Mouse (Mus musculus) stomach, embryonic 14.5 days (tissue): ENCODE data around the gene Dennd2c. TPM values are rescaled to one million over a fixed set of nuclear protein-coding genes. Genes with fewer than 3 reads are reported as not detected.
"Not testable (repeated sequence)": the region's sequence is repeated elsewhere in the genome, so short reads cannot be mapped to it uniquely, and the experiment has no call there.

ENCODE experiments used
- ATAC-seq: fragments of 200-750 bp; cut with Nextera tagmentation; 2 replicates; pipeline ENCODE4 v1.8.0; 2017; ENCODE audit warnings: low read depth, moderate TSS enrichment; ENCODE audit not compliant: insufficient number of reproducible peaks, insufficient read depth, low FRiP score
- H3K27ac ChIP-seq: fragments of 300-500 bp; sonication (generic); 2 replicates; pipeline ENCODE4 v1.5.1; 2014; ENCODE audit warnings: mild to moderate bottlenecking, low read length, moderate library complexity, mixed read lengths
- H3K27me3 ChIP-seq: fragments of 300-500 bp; sonication (generic); 2 replicates; pipeline ENCODE4 v1.6.1; 2014; ENCODE audit warnings: low read length, control low read depth, mixed read lengths; ENCODE audit not compliant: control insufficient read depth, insufficient read depth
- H3K36me3 ChIP-seq: fragments of 300-500 bp; sonication (generic); 2 replicates; pipeline ENCODE4 v1.6.1; 2014; ENCODE audit warnings: mild to moderate bottlenecking, control low read depth, low read length, moderate library complexity, mixed read lengths; ENCODE audit not compliant: control insufficient read depth, insufficient read depth
- H3K4me1 ChIP-seq: fragments of 300-500 bp; sonication (generic); 2 replicates; pipeline ENCODE4 v1.6.1; 2014; ENCODE audit warnings: low read length, control low read depth, mixed read lengths; ENCODE audit not compliant: control insufficient read depth, insufficient read depth
- H3K4me2 ChIP-seq: fragments of 300-500 bp; sonication (generic); replicated peaks from 2 replicates; pipeline ENCODE4 v1.6.1; 2014; ENCODE audit warnings: low read depth, low read length, control low read depth
- H3K4me3 ChIP-seq: fragments of 300-500 bp; sonication (generic); 2 replicates; pipeline ENCODE4 v1.5.1; 2014; ENCODE audit warnings: low read depth, low read length, control low read depth
- H3K9ac ChIP-seq: fragments of 300-500 bp; sonication (generic); replicated peaks from 2 replicates; pipeline ENCODE4 v1.6.1; 2014; ENCODE audit warnings: low read depth, mild to moderate bottlenecking, control low read depth, low read length, moderate library complexity, mixed read lengths
- H3K9me3 ChIP-seq: fragments of 300-500 bp; sonication (generic); 2 replicates; pipeline ENCODE4 v1.6.1; 2016; ENCODE audit warnings: low read depth, low read length, control low read depth; ENCODE audit not compliant: control insufficient read depth
- WGBS: fragments of 180-500 bp; shearing (Covaris S2); extraction: QIAGEN DNeasy Blood & Tissue Kit; methylation state at CpG from one replicate; pipeline ENCODE4 v1.1.7; 2014; 5-methylcytosine and 5-hydroxymethylcytosine counted together
- polyA plus RNA-seq: library from polyadenylated mRNA; unstranded; fragments of >200 nt; fragmentation: Nextera tagmentation; extraction: Ambion mirVana; gene quantifications from 2 replicates; pipeline ENCODE4 v1.2.1, GENCODE M21; 2014

Dennd2c gene
- polyA plus RNA-seq, 1 experiment from 2014 or later, result 6.2 TPM

DNA sequence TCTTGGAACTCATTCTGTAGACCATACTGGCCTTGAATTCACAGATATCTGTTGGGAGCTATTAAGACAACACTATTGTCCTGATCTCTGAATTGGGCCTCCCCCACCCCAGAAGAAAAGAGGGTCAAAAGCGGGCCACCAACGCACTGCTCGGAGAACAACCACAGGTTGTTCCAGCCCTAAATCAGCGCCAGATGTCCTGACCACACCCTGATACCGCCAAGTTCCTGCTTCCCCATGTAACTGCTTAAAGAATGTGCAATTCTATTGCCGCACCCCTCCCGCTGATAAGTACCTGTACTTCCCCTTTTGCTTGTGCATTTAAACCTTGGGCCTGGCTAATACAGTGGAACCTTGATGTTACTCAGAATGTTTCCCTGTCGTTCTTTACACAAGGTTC lies 113.0 kb downstream of the Dennd2c start:
- H3K9ac ChIP-seq, H3K27me3 ChIP-seq, H3K4me3 ChIP-seq, ATAC-seq, H3K4me2 ChIP-seq, H3K4me1 ChIP-seq, H3K9me3 ChIP-seq, H3K27ac ChIP-seq, H3K36me3 ChIP-seq: not testable (repeated sequence)
- 88% methylated on average over 8 of the region's 8 CpGs for WGBS

Other genes starting within 250 kb of the Dennd2c start
- gene Sycp1, start 166.5 kb upstream of the Dennd2c start, polyA plus RNA-seq, result not detected in 2 replicates
- gene Nr1h5, start 138.5 kb upstream of the Dennd2c start, polyA plus RNA-seq, result 0.08 TPM in 1 of 2 replicates, not detected in the other
- gene Sike1, start 106.9 kb upstream of the Dennd2c start, polyA plus RNA-seq, result 58.8 and 61.9 TPM in 2 replicates
- gene Csde1, start 82.2 kb upstream of the Dennd2c start, polyA plus RNA-seq, result 455 and 466 TPM in 2 replicates
- gene Nras, start 44.3 kb upstream of the Dennd2c start, polyA plus RNA-seq, result 109 and 116 TPM in 2 replicates
- gene Ampd1, start 28.6 kb upstream of the Dennd2c start, polyA plus RNA-seq, result not detected in 2 replicates
- 189 and 199 TPM in 2 replicates for gene Bcas2, start 69.1 kb downstream of the Dennd2c start, polyA plus RNA-seq
- gene Trim33, start 176.7 kb downstream of the Dennd2c start, polyA plus RNA-seq, result 30.4 and 36.4 TPM in 2 replicates